Mouse (Mus musculus) adrenal gland, postnatal 25 days (tissue): ENCODE data around the gene Gars. TPM values are rescaled to one million over a fixed set of nuclear protein-coding genes. Genes with fewer than 3 reads are reported as not detected.
A peak's percentile ranks its signal among the peaks of the same experiment; 100 is the strongest.

Experiments used
- DNase-seq: peaks from one replicate; pipeline ENCODE4 v3.0.0; 2021; ENCODE audit warnings: mixed read lengths
- total RNA-seq: library from RNA; stranded (reverse); gene quantifications from 2 replicates; pipeline ENCODE4 v1.2.3, GENCODE M21; 2021

The Gars gene
- total RNA-seq, 1 experiment from 2014 or later: 81.7 TPM

DNA sequence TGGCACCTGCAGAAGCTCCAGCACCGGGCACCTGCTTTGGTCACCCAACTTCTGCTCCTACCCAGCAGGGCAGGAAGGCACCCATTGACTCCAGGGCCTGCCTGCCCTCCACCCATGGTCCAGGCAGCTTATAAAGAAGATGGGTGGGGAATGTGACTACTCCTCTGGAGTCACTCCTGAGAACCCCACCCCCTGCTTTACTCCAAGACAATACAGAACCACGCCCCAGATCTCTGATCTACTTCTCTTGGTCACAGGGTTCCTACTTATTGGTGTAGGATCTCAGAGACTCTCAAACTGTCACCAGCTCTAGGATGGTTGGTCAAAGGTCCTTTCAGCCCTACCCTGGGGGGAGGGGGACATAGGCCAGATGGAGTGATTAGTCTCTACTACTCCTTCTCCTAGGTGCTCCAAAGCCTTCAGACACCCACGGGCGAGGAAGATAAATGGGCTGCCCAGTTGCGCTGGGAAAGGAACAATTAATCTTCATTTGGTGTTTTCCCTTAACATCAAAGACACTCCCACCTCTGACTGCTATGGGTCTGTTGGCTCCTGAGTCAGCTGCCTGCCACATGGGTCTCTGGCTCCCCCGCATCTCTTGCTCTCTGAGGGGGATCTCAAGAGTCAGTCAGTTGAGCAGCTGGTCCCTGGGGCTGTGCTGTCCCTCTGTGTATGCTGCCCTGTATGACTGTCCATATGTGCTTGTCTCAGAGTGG, 55.8 kb downstream of the Gars start:
- no peak for DNase-seq

DNA sequence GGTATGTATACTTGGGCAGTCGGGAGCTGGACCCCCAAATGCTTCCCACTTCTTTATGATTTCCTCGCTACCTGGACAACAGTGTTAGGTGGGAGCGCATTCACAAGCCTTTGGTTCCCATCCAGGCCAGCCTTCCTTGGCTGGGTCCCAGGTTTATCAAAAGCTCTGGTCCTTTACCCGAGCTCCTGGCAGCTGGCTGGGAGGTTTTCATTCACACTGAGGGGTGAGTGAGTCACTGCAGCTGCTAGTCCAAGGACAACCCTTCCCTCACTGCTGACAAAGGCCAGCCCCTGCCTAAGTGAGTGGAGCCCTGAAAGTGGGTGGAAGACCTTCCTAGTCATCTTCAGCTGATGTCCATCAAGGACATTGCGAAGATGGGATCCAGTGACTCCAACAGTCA, 60.2 kb downstream of the Gars start:
- DNase-seq: peak; percentile 64

DNA sequence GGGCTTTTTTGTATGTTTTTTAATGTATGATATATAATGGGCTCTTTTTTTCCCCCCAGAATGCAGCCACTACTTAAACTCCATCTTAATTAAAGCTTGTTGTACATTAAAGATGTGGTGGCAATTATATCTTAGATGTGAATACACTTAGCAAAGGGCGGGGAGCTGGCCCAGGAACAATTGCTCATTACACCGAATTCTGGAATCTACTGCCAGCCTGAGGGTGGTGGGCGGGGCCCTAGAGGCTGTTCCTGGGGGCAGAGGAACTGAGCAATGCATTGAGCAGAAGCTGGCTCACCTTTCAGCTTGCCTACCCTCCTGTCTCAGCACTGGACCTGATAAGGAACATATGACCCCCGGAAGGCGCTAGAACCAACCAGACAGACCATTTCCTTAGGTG, 60.8 kb downstream of the Gars start:
- no peak for DNase-seq

DNA sequence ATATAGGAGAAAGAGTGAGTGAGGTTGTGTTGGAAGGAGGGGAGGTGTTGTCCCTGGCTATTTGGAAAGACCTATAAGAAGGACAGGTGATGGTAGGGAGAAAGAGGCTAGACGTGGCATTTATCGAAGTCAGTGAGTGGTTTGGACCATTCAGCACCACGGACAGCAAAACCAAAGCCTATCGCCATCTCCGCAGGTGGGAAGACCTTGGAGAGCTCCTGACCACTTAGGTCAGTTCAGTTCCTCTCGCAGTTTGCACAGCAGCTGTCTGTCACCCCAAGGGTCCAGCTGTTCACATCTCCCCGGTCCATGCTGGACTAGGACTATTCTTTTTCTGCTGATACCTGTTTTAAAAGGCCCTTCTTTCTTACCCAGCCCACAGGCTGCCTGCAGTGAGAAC, 70.6 kb downstream of the Gars start:
- peak; percentile 29 for DNase-seq

DNA sequence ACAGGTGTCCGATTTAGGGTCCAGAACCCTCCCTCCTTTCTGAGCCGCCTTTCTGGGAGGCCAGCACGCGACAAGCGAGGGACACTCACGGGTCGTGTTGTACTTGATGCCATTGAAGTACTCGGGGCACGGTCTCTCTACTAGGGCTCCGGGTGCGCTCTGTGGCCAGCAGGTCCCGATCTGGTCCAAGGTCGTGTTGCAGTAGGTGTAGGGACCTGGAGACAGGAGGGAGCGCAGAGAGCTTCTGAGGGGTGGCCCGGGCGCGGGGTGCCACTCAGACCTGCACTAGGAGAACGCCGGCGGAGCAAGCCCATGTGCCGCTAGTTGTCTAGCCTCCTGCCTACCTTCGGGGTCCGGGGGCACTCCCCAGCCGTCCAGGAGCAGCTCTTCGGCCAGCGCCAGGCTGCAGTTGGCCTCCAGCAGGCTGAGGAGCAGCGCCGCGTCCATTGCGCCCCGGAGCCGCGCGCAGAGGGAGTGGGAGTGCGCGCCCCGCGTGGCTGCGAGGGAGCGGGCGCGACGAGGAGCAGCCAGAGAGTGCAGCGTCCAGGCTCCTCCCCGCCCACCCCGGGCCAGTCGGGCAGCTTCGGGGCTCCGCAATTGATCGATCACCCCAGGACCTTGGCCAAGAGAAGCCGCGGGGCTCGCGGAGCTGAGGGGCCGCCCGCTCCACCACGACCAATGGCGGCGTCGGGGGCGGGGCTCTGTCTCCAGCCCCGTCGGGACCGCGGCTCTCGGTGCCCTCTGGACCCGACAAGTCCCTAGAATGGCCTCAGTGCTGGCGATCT, 79.7 kb downstream of the Gars start:
- DNase-seq: peak; percentile 31

DNA sequence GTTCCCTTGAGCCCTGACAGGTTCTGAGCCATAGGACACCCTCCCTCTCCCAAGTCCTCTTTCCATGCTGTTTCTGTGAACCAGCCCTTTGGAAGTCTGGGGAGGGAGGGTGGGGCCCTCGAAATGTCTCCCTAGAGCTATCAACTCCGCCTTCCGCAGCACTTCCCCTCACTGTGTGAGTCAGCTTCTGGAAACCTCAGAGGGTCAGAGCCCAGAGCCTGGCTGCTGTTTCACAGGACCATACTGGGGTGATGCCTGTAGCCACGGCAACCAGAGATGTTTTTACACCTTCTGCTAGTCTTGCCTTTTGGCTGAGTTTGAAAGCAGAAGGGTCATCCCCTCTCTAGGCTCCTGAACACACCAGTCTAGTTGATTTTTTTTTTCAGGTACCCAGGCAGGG, 85.2 kb downstream of the Gars start:
- no peak for DNase-seq

DNA sequence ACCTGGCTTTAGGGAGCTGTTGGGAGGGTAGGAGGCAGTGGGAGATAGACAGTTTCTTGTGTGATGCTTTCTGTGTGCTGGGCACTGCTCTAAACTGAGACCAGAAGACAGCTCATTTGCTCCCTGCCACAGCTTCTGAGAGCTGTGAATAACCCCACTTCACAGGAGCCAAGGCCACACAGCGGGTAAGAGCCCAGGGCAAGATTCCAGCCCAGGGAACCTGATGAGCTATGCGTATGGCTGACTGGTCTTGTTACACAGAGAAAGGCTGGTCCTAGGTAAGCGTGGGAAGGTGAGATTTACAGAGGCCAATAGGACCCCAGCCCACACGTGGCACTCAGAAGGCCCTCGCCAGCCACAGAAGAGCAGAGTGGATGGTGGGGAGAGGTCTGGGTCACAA, 88.8 kb downstream of the Gars start:
- no peak for DNase-seq

DNA sequence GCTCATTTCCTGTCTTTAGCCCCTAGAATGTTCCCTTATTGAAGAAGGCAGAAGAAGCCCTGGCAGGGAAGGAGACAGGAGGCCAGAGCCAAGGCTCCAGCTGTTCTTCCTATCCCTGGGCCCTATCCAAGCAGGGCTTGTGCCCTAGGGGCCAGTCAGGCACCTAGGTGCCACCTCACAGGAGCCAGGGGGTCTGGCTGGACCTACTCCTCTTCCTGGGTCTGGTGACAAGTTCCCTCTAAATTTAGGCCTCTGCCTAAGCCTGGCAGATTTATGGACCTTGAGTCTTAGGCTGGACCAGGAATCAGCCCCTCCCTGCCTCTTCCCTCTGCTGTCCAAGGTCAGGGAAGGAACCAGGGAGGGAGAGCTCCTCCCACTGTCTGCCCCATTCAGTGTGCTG, 90.6 kb downstream of the Gars start:
- DNase-seq: no peak

Other genes with a start within 250 kb of the Gars start
- gene Znrf2, start 221.1 kb upstream of the Gars start, total RNA-seq: 38.4 and 46.1 TPM in 2 replicates
- 9.5 and 10.5 TPM in 2 replicates for gene Nod1, start 65.4 kb upstream of the Gars start, total RNA-seq
- 7.2 and 7.4 TPM in 2 replicates for gene Ggct, start 45.1 kb upstream of the Gars start, total RNA-seq
- not detected in 2 replicates for gene Crhr2, start 95.0 kb downstream of the Gars start, total RNA-seq
- gene Inmt, start 137.0 kb downstream of the Gars start, total RNA-seq: 4.6 and 10.4 TPM in 2 replicates
- gene Mindy4, start 165.4 kb downstream of the Gars start, total RNA-seq: 6.0 and 6.2 TPM in 2 replicates